ENCODE assay signal across 35 mouse cellular contexts in genomic region chr4:23433606-23434005, GRCm38 (mm10).
"Had no signal": no experiment of that assay in that cellular context is flagged by ENCODE, and none has a peak within 500 bp of the region (broad histone marks: within the 10 kb centered on the region; RNA-seq: fewer than 3 reads in every experiment).

No protein-coding gene starts in this region.

- H3K9me3 ChIP-seq: heart, embryonic 12.5 days; heart, embryonic 13.5 days; heart, embryonic 15.5 days; hindbrain, embryonic 10.5 days; hindbrain, embryonic 12.5 days; hindbrain, embryonic 13.5 days; hindbrain, embryonic 15.5 days; intestine, embryonic 15.5 days; kidney, embryonic 15.5 days had no signal

- DNase-seq: heart, postnatal 10 days; heart, postnatal 14 days; heart, postnatal 36 days; heart, postnatal 4 days; kidney, adult 11 months; kidney, adult 18-20 months; kidney, adult 2 months; kidney, adult 8-10 months; kidney, adult 9 months; kidney, postnatal 10 days; kidney, postnatal 14 days; kidney, postnatal 25 days; kidney, postnatal 36 days; kidney, postnatal 4 days; layer of hippocampus, adult 9-11 months; layer of hippocampus, postnatal 36 days had no signal

- H3K9ac ChIP-seq: heart, embryonic 12.5 days; heart, embryonic 13.5 days; heart, embryonic 15.5 days; hindbrain, embryonic 12.5 days; hindbrain, embryonic 13.5 days; hindbrain, embryonic 14.5 days; hindbrain, embryonic 15.5 days; intestine, embryonic 15.5 days; kidney, embryonic 15.5 days had no signal

- H3K4me2 ChIP-seq: heart, embryonic 11.5 days; heart, embryonic 12.5 days; heart, embryonic 13.5 days; heart, embryonic 15.5 days; hindbrain, embryonic 12.5 days; hindbrain, embryonic 13.5 days; hindbrain, embryonic 14.5 days; hindbrain, embryonic 15.5 days; intestine, embryonic 15.5 days; kidney, embryonic 15.5 days had no signal

- H3K27ac ChIP-seq: heart, embryonic 13.5 days; heart, embryonic 15.5 days; hindbrain, embryonic 10.5 days; hindbrain, embryonic 12.5 days; hindbrain, embryonic 13.5 days; hindbrain, embryonic 14.5 days; hindbrain, embryonic 15.5 days; hindbrain, postnatal 0 days; intestine, embryonic 15.5 days; kidney, embryonic 15.5 days; kidney, postnatal 0 days; layer of hippocampus, adult 2 months; left cerebral cortex, adult 2 months had no signal

- ATAC-seq: hindbrain, embryonic 16.5 days; hindbrain, postnatal 0 days; inflammation-experienced regulatory T-cells, adult 6 months; intestine, embryonic 15.5 days; intestine, embryonic 16.5 days; intestine, postnatal 0 days had no signal

- H3K27me3 ChIP-seq: heart, embryonic 12.5 days; heart, embryonic 13.5 days; heart, embryonic 15.5 days; hindbrain, embryonic 12.5 days; hindbrain, embryonic 13.5 days; hindbrain, embryonic 15.5 days; intestine, embryonic 15.5 days; kidney, embryonic 15.5 days had no signal

- H3K36me3 ChIP-seq: heart, embryonic 12.5 days; heart, embryonic 13.5 days; heart, embryonic 15.5 days; hindbrain, embryonic 10.5 days; hindbrain, embryonic 12.5 days; hindbrain, embryonic 13.5 days; hindbrain, embryonic 15.5 days; intestine, embryonic 15.5 days; kidney, embryonic 15.5 days had no signal

- H3K4me3 ChIP-seq: heart, embryonic 12.5 days; heart, embryonic 13.5 days; heart, embryonic 15.5 days; hindbrain, embryonic 10.5 days; hindbrain, embryonic 12.5 days; hindbrain, embryonic 13.5 days; hindbrain, embryonic 15.5 days; intestine, embryonic 15.5 days; kidney, embryonic 15.5 days; layer of hippocampus, adult 2 months; left cerebral cortex, adult 2 months had no signal

- H3K4me1 ChIP-seq: heart, embryonic 12.5 days; heart, embryonic 13.5 days; heart, embryonic 15.5 days; hindbrain, embryonic 10.5 days; hindbrain, embryonic 12.5 days; hindbrain, embryonic 13.5 days; hindbrain, embryonic 15.5 days; intestine, embryonic 15.5 days; kidney, embryonic 15.5 days had no signal
